Mouse (Mus musculus): ENCODE results near the gene Kctd4. TPM values are rescaled to one million over a fixed set of nuclear protein-coding genes. Genes with fewer than 3 reads are reported as not detected.

Gene Kctd4
- polyA plus RNA-seq, 1 experiment from 2014 or later: 1.2 TPM

Other genes with a start within 250 kb of the Kctd4 start
- 22.5 and 23.9 TPM in 2 replicates for gene Cog3, start 200.5 kb upstream of the Kctd4 start, polyA plus RNA-seq (2014; fragmentation: Nextera tagmentation; extraction: Ambion mirVana)
- 9.2 and 9.4 TPM in 2 replicates for gene Slc25a30, start 168.0 kb upstream of the Kctd4 start, polyA plus RNA-seq (2014; fragmentation: Nextera tagmentation; extraction: Ambion mirVana)
- gene Tpt1, start 109.9 kb upstream of the Kctd4 start, polyA plus RNA-seq (2014; fragmentation: Nextera tagmentation; extraction: Ambion mirVana): 889 and 1,020 TPM in 2 replicates
- 57.0 and 59.0 TPM in 2 replicates for gene Gtf2f2, start 55.9 kb downstream of the Kctd4 start, polyA plus RNA-seq (2014; fragmentation: Nextera tagmentation; extraction: Ambion mirVana)
- gene Gpalpp1, start 155.8 kb downstream of the Kctd4 start, polyA plus RNA-seq (2014; fragmentation: Nextera tagmentation; extraction: Ambion mirVana): 20.3 and 20.5 TPM in 2 replicates
- 17.8 and 19.2 TPM in 2 replicates for gene Nufip1, start 155.9 kb downstream of the Kctd4 start, polyA plus RNA-seq (2014; fragmentation: Nextera tagmentation; extraction: Ambion mirVana)

Data from forebrain, embryonic 11.5 days (tissue).